Mouse (Mus musculus): ENCODE results near the gene Gm43191.
A peak's percentile ranks its signal among the peaks of the same experiment; 100 is the strongest.
"Not testable (repeated sequence)": the region's sequence is repeated elsewhere in the genome, so short reads cannot be mapped to it uniquely, and the experiment has no call there.

Gm43191 gene

GRCm38 (mm10) chr3:116661870-116662414 lies 19.1 kb downstream of the Gm43191 start:
- peak in 1 of 2 experiments; percentile 32 for DNase-seq (ENCODE audit: low spot score in 2 of 2)

GRCm38 (mm10) chr3:116661288-116661869 lies 19.7 kb downstream of the Gm43191 start:
- no peak for DNase-seq (ENCODE audit: low spot score in 2 of 2)

GRCm38 (mm10) chr3:116659856-116660430 lies 21.1 kb downstream of the Gm43191 start:
- DNase-seq (ENCODE audit: low spot score in 2 of 2): no peak

GRCm38 (mm10) chr3:116658928-116659565 lies 22.0 kb downstream of the Gm43191 start:
- no peak for DNase-seq (ENCODE audit: low spot score in 2 of 2)

- no peak for DNase-seq (ENCODE audit: low spot score in 2 of 2)
Measured at GRCm38 (mm10) chr3:116656184-116656965, 24.7 kb downstream of the Gm43191 start.

- DNase-seq (ENCODE audit: low spot score in 2 of 2): not testable (repeated sequence)
Measured at GRCm38 (mm10) chr3:116654051-116654450, 27.0 kb downstream of the Gm43191 start.

- DNase-seq (ENCODE audit: low spot score in 2 of 2): no peak
Measured at GRCm38 (mm10) chr3:116653278-116653945, 27.6 kb downstream of the Gm43191 start.

GRCm38 (mm10) chr3:116652033-116652446 lies 29.0 kb downstream of the Gm43191 start:
- DNase-seq (ENCODE audit: low spot score in 2 of 2): peak in 1 of 2 experiments; percentile 19

- no peak for DNase-seq (ENCODE audit: low spot score in 2 of 2)
Measured at GRCm38 (mm10) chr3:116650698-116651097, 30.4 kb downstream of the Gm43191 start.

- no peak for DNase-seq (ENCODE audit: low spot score in 2 of 2)
Measured at GRCm38 (mm10) chr3:116648805-116649204, 32.3 kb downstream of the Gm43191 start.

GRCm38 (mm10) chr3:116646387-116646786 lies 34.7 kb downstream of the Gm43191 start:
- no peak for DNase-seq (ENCODE audit: low spot score in 2 of 2)

GRCm38 (mm10) chr3:116642373-116642772 lies 38.7 kb downstream of the Gm43191 start:
- no peak for DNase-seq (ENCODE audit: low spot score in 2 of 2)

- DNase-seq (ENCODE audit: low spot score in 2 of 2): no peak
Measured at GRCm38 (mm10) chr3:116641811-116642371, 39.2 kb downstream of the Gm43191 start.

- no peak for DNase-seq (ENCODE audit: low spot score in 2 of 2)
Measured at GRCm38 (mm10) chr3:116640024-116640423, 41.0 kb downstream of the Gm43191 start.

GRCm38 (mm10) chr3:116638572-116638971 lies 42.5 kb downstream of the Gm43191 start:
- DNase-seq (ENCODE audit: low spot score in 2 of 2): no peak

- DNase-seq (ENCODE audit: low spot score in 2 of 2): no peak
Measured at GRCm38 (mm10) chr3:116637693-116638476, 43.2 kb downstream of the Gm43191 start.

GRCm38 (mm10) chr3:116635799-116636198 lies 45.3 kb downstream of the Gm43191 start:
- no peak for DNase-seq (ENCODE audit: low spot score in 2 of 2)

- no peak for DNase-seq (ENCODE audit: low spot score in 2 of 2)
Measured at GRCm38 (mm10) chr3:116634853-116635252, 46.2 kb downstream of the Gm43191 start.

GRCm38 (mm10) chr3:116634091-116634490 lies 47.0 kb downstream of the Gm43191 start:
- DNase-seq (ENCODE audit: low spot score in 2 of 2): no peak

GRCm38 (mm10) chr3:116632971-116633370 lies 48.1 kb downstream of the Gm43191 start:
- DNase-seq (ENCODE audit: low spot score in 2 of 2): no peak

Data from right cerebral cortex, adult 2 months (tissue).